Mouse (Mus musculus): Measurements from ENCODE around the gene Cbl. TPM values are rescaled to one million over a fixed set of nuclear protein-coding genes. Genes with fewer than 3 reads are reported as not detected.

Cbl gene
- polyA plus RNA-seq, 1 experiment from 2014 or later: 5.1 TPM

DNA sequence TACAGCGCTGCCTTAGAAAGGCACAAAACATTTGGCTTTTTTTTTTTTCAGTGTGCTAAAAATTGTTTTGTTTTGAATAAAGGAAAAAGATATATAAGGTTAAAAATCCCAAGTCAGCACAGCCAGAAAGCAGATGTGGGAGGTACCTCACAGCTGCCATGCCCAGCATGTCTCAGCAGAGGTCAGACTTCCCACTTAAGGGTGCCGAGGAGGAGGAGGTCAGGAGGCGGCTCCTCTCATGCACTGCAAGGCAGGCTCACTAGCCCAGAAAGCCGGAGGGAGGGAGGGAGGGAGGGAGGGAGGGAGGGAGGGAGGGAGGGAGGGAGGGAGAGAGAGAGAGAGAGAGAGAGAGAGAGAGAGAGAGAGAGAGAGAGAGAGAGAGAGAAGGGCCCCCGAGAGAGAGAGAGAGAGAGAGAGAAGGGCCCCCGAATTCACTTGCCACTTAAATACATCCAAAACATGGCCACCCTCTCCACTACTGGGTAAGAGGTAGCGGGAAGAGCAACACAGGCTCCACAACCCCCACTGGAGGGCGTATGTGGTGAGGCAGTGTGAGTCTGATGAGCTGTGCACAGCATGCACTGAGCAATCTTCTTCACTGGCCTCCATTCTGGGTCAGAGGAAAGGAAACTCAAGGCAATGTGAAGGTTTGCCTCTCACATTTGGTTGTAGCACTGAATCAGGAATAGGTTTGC lies 89.7 kb downstream of the Cbl start:
- WGBS (ENCODE audit: insufficient replicate concordance): 49% methylated on average over 7 of the region's 8 CpGs
- peaks cover 35% of the 10 kb centered on the region for H3K36me3 ChIP-seq (replicated peaks)
- H3K9me3 ChIP-seq (replicated peaks): no peaks in the 10 kb centered on the region
- H3K4me2 ChIP-seq: no peak overlapping the region
- H3K4me1 ChIP-seq (replicated peaks): no peaks in the 10 kb centered on the region
- ATAC-seq (ENCODE audit: insufficient read depth): no peak
- no peak overlapping the region for H3K9ac ChIP-seq
- H3K27me3 ChIP-seq: no peaks in the 10 kb centered on the region
- H3K27ac ChIP-seq (replicated peaks): no peak overlapping the region
- H3K4me3 ChIP-seq (replicated peaks): no peak overlapping the region

DNA sequence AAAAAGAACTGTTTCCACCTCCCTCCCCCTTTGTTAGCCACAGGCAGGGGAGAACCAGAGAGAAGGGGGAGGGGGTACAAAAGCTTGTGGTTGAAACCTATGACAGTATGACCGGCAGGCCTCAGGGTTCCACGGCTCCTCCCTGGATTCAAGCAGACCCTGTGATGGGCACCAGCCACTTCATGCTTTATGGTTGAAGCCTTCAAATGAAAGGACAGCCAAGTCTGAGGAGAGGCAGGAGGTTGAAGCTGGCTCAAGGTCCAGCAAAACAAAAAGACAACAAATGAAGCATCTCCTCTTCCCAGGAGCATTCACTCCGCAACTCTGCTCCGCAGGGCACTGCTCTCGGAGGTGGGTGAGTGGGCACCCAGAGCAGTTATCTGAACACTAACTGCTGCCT lies 90.4 kb downstream of the Cbl start:
- Histone ChIP-seq H3K9me3 (replicated peaks) (no peaks in the 10 kb centered on the region), H3K9ac (no peak overlapping the region), H3K4me2 (no peak overlapping the region), H3K36me3 (replicated peaks) (peaks cover 34% of the 10 kb centered on the region), H3K27ac (replicated peaks) (no peak overlapping the region), H3K4me3 (replicated peaks) (no peak overlapping the region), H3K27me3 (no peaks in the 10 kb centered on the region), H3K4me1 (replicated peaks) (no peaks in the 10 kb centered on the region)
- no peak for ATAC-seq (ENCODE audit: insufficient read depth)
- WGBS (ENCODE audit: insufficient replicate concordance): 81% methylated on average over 5 of the region's 5 CpGs

DNA sequence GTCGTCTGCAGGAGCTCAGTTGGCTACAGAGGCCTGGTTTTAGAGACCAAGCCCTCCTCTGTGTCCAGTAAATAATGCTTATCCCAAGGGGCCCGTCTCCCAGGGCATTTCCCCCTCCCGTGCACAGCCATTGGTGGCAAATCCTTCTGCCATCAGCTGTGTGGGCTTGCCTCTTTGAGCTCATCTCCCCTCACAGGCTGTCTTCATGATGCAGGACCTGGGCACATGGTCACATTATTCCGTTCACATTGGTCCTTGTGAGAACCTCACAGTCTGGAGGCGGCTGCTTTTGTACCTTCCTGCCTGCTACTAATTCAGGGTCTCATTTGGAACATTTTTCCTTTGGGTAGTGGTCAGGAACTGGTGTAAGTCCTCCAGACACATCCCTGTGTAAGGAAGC lies 91.9 kb downstream of the Cbl start:
- H3K9ac ChIP-seq: no peak overlapping the region
- 65% methylated on average over 5 of the region's 5 CpGs for WGBS (ENCODE audit: insufficient replicate concordance)
- H3K27me3 ChIP-seq: peaks cover 5% of the 10 kb centered on the region
- H3K27ac ChIP-seq (replicated peaks): no peak overlapping the region
- H3K9me3 ChIP-seq (replicated peaks): no peaks in the 10 kb centered on the region
- ATAC-seq (ENCODE audit: insufficient read depth): no peak
- no peaks in the 10 kb centered on the region for H3K4me1 ChIP-seq (replicated peaks)
- H3K4me2 ChIP-seq: no peak overlapping the region
- H3K36me3 ChIP-seq (replicated peaks): peaks cover 26% of the 10 kb centered on the region
- H3K4me3 ChIP-seq (replicated peaks): no peak overlapping the region

DNA sequence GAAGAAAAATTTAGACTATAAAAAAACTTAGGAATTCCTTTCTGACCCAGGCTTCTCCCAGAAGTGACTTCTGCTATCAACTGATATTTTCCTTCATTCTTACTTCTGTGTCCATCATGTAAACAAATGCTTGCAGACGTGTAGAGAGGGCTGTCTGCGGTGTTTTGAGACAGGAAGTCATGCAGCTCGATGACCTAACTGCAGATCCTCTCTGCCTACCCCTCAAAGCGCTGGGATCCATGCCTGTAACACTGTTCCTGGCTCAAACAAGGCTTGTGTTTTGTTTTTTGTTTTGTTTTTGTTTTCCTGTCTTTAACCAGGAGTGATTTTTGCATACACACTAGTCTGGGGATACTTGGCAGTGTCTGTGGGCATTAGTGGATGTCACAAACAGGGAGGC lies 96.0 kb downstream of the Cbl start:
- WGBS (ENCODE audit: insufficient replicate concordance): 6% methylated on average over 4 of the region's 4 CpGs

DNA sequence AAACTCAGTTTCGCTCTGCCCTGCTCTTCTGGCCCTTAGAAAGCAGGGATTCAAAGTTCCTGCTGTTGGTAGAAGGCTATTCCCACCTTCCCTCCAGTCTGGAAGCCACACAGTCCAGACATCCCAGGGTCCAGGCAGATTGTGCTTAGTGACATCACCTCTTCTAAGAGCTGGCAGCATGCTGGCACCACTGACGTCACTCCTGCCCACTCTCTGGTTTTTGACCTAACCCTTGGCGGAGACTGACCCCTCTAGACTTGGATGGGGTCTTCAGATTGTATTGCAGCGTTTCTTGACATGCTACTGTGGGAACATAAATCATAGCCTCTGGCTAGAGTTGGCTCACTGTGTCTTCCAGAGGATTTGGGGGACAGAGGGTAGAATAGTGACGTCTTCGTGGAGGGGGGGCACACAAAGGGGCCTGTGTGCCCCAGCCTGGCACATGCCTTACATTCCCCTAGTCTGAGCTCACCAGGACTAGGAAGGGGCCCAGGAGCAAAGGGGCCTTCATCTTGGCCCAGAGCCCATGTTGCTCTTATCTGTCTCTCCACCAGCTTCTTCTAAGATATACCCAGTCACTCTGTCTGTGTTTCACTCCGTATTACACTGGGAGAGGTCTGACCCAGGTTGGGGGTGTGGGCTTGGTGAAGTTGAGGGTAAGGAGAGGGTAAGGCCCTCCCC lies 98.0 kb downstream of the Cbl start:
- H3K36me3 ChIP-seq (replicated peaks): no peaks in the 10 kb centered on the region
- peak overlapping the region; percentile 69; the same call in 1 of the 2 replicates for H3K4me2 ChIP-seq
- no peak overlapping the region for H3K27ac ChIP-seq (replicated peaks)

More for the DNA sequence above, 96.0 kb downstream of the Cbl start:
- Histone ChIP-seq H3K27me3 (peaks cover 46% of the 10 kb centered on the region), H3K36me3 (replicated peaks) (peaks cover 6% of the 10 kb centered on the region; the same call in 1 of the 2 replicates), H3K4me2 (no peak overlapping the region), H3K4me3 (replicated peaks) (no peak overlapping the region), H3K9ac (no peak overlapping the region), H3K4me1 (replicated peaks) (peaks cover 19% of the 10 kb centered on the region), H3K9me3 (replicated peaks) (no peaks in the 10 kb centered on the region), H3K27ac (replicated peaks) (no peak overlapping the region)
- ATAC-seq (ENCODE audit: insufficient read depth): no peak

DNA sequence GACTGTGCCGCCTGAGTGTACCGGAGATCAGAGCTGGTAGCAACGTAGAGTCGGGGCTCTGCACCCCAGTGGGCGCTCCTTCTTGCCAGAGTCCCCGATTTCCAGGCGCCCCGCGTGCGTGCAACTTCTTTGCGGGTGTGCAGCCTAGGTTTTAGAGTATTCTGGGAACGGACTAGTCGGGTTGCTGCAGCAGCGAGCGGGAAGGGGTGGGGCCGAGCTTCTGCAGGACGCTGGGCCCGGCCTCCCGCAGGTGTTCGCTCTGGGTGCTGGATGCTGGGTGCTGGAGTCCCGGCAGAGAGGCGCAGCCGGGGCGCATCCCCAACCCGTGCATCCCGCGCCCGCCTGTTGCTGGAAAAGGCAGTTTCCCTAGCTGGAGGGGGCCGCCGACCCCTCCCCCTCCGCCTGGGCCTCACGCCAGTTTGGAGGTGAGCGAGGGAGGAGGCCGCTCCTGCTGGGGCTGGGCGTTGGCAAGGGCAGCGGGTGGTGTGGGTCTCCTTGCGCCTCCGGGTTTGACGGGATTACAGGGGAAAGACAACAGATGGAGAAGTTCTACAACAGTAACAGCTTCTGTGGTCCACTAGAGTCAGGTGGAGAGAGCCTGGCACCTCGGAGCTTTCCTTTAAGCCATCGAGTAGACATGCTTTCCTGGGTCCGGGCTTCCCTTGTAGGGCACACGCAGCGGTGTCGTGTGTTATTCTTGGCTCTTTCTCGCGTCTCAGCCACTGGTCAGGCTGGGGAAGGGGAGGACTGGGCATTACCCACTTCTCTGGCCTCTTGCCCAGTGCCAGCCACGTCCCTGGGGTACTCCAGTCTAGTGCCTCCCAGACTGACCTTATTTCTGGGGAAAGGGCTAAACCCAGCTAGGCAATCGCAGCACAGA lies 98.8 kb downstream of the Cbl start:
- peaks cover 24% of the 10 kb centered on the region for H3K4me1 ChIP-seq (replicated peaks)
- no peak overlapping the region for H3K27ac ChIP-seq (replicated peaks)
- H3K4me2 ChIP-seq: peak overlapping the region; percentile 69
- H3K9ac ChIP-seq: 0 out of 2 replicates have a peak overlapping the region, but pooled peaks have one; percentile 1
- ATAC-seq (ENCODE audit: insufficient read depth): no peak
- WGBS (ENCODE audit: insufficient replicate concordance): 4% methylated on average over 49 of the region's 49 CpGs
- no peaks in the 10 kb centered on the region for H3K36me3 ChIP-seq (replicated peaks)
- peak overlapping the region; percentile 51 for H3K4me3 ChIP-seq (replicated peaks)
- peaks cover 74% of the 10 kb centered on the region for H3K27me3 ChIP-seq
- no peaks in the 10 kb centered on the region for H3K9me3 ChIP-seq (replicated peaks)

More for the DNA sequence above, 98.0 kb downstream of the Cbl start:
- Histone ChIP-seq H3K9me3 (replicated peaks) (no peaks in the 10 kb centered on the region), H3K9ac (no peak overlapping the region), H3K27me3 (peaks cover 66% of the 10 kb centered on the region), H3K4me1 (replicated peaks) (peaks cover 19% of the 10 kb centered on the region), H3K4me3 (replicated peaks) (peak overlapping the region; percentile 2; the same call in 1 of the 2 replicates)
- ATAC-seq (ENCODE audit: insufficient read depth): no peak
- WGBS (ENCODE audit: insufficient replicate concordance): 48% methylated on average over 7 of the region's 7 CpGs

DNA sequence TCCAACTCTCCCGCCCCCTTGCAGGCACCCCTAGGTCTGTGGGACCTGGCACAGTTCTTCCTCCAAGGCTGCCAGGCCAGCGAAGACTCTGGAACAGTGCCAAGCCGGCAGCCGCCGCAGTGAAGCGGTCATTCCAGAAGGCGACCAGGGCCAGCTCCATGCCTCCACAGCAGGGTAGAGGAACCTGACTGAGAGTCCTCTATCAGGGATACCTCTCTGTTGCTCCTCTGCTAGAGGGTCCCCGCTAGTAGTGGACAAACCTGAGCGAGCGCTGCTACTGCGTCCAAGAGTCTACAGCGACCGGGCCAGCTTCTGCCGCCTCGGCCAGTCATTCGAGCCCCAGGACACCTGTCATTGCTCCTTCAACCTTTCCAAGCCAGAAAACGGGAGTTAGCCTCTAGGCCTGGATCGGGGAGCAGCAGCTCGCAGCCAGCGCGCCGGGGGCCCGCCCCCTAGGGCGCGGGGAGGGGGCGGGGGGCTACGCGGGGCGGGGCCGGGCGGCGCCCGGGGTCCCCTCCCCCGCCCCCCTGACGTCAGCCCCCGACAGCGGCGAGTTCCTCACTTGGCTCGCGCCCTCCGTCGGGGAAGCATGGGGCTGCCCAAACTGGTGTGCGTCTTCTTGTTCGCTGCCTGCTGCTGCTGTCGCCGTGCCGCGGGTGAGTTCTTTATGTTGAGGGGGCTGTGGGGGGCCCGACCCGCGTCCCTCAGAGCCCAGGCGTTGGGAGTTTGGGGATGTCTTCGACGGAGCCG lies 99.6 kb downstream of the Cbl start, which contains the start of gene Mcam:
TSS of gene Mcam (plus strand) at position 369 of the 750 bp plus-strand sequence.
- WGBS (ENCODE audit: insufficient replicate concordance): 3% methylated on average over 54 of the region's 55 CpGs
- Histone ChIP-seq H3K4me1 (replicated peaks) (peaks cover 31% of the 10 kb centered on the region), H3K27ac (replicated peaks) (no peak within 1 kb of the TSS), H3K4me3 (replicated peaks) (peak within 1 kb of the TSS; percentile 51), H3K4me2 (peak within 1 kb of the TSS; percentile 69), H3K9ac (peak within 1 kb of the TSS; percentile 1; the same call in 1 of the 2 replicates), H3K27me3 (peaks cover 82% of the 10 kb centered on the region), H3K36me3 (replicated peaks) (no peaks in the 10 kb centered on the region), H3K9me3 (replicated peaks) (no peaks in the 10 kb centered on the region)
- ATAC-seq (ENCODE audit: insufficient read depth): no peak

DNA sequence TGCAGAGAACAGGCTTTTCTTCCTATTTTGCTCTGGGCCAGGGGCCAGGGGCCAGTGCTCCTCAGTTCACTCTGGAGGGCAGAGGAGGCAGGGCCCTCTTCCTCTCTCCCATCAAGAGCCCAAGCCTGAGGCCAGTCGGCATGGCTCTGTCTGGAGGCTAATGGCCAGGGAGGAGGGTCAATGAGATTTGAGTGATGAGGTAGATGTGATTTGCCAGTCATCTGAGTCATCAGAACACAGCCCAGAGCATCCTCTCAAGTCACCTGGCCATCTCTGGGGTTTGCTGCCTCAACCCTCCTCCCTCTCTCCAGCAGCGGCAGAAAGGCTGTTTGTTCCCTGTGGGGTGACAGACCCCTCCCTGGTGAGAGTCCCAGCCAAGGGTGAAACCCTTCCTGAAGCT lies 100.6 kb downstream of the Cbl start:
- peaks cover 31% of the 10 kb centered on the region for H3K4me1 ChIP-seq (replicated peaks)
- 0 out of 2 replicates have a peak overlapping the region, but pooled peaks have one; percentile 69 for H3K4me2 ChIP-seq
- H3K27me3 ChIP-seq: peaks cover 92% of the 10 kb centered on the region
- no peak overlapping the region; the same call in 1 of the 2 replicates for H3K4me3 ChIP-seq (replicated peaks)
- ATAC-seq (ENCODE audit: insufficient read depth): no peak
- H3K9ac ChIP-seq: no peak overlapping the region
- no peaks in the 10 kb centered on the region for H3K36me3 ChIP-seq (replicated peaks)
- H3K27ac ChIP-seq (replicated peaks): no peak overlapping the region
- 14% methylated on average over 2 of the region's 2 CpGs for WGBS (ENCODE audit: insufficient replicate concordance)
- H3K9me3 ChIP-seq (replicated peaks): no peaks in the 10 kb centered on the region

DNA sequence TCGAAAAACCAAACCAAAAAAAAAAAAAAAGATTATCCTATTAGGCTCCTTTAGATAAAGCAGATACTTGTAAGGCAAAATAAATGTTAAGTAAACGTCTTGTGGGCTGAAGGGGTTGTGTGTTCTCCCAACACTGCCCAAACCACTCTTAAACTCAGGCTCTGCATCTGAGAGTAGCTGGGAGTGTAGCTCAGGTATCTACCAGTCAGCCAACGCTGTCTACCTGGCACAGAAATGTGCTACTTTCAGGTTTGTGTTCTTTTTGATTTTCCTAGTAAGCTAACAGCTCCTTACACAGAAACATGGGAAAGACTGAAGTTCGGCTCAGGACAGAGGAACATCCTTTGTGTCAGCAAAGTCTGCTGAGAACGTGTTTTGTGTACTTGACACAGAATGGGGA lies 101.6 kb downstream of the Cbl start:
- H3K9me3 ChIP-seq (replicated peaks): no peaks in the 10 kb centered on the region
- WGBS (ENCODE audit: insufficient replicate concordance): 45% methylated on average over 5 of the region's 5 CpGs
- H3K9ac ChIP-seq: no peak overlapping the region
- peaks cover 95% of the 10 kb centered on the region for H3K27me3 ChIP-seq
- H3K36me3 ChIP-seq (replicated peaks): no peaks in the 10 kb centered on the region
- H3K27ac ChIP-seq (replicated peaks): no peak overlapping the region
- H3K4me3 ChIP-seq (replicated peaks): no peak overlapping the region
- no peak overlapping the region for H3K4me2 ChIP-seq
- ATAC-seq (ENCODE audit: insufficient read depth): no peak
- peaks cover 34% of the 10 kb centered on the region for H3K4me1 ChIP-seq (replicated peaks)

DNA sequence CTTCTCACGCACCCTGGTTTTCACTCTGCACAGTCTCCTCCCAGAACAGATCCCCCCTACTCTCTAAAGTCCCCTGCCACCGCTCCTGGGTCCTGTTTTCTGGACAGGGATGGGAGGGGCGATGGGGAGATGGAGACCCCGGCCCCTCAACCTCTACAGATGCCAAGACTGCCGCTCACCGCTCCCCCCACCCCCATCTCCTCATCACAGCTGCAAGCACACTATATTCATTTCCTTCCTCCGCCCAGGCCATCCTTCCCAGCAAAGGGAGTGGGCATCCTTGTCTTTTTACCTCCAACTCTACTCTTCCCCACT lies 102.6 kb downstream of the Cbl start:
- Histone ChIP-seq H3K9ac (no peak overlapping the region), H3K27me3 (peaks cover 85% of the 10 kb centered on the region), H3K36me3 (replicated peaks) (no peaks in the 10 kb centered on the region), H3K27ac (replicated peaks) (no peak overlapping the region), H3K4me1 (replicated peaks) (peaks cover 42% of the 10 kb centered on the region), H3K9me3 (replicated peaks) (no peaks in the 10 kb centered on the region), H3K4me2 (no peak overlapping the region), H3K4me3 (replicated peaks) (no peak overlapping the region)
- WGBS (ENCODE audit: insufficient replicate concordance): 30% methylated on average over 7 of the region's 7 CpGs
- no peak for ATAC-seq (ENCODE audit: insufficient read depth)

Data from liver, embryonic 15.5 days (tissue).